Mouse (Mus musculus): ENCODE measurements around the gene Olfr1362. TPM values are rescaled to one million over a fixed set of nuclear protein-coding genes. Genes with fewer than 3 reads are reported as not detected.

Gene Olfr1362
- polyA plus RNA-seq (2012; rRNA removed) = not detected in 2 replicates

GRCm38 (mm10) chr13:21613922-21614321 lies at the start of gene Olfr1362:
Olfr1362 (minus strand) TSS chr13:21614022.

GRCm38 (mm10) chr13:21663286-21663685 lies 49.5 kb upstream of the Olfr1362 start, which contains the start of gene Olfr1361:
Olfr1361 (minus strand) TSS chr13:21663386.

GRCm38 (mm10) chr13:21642418-21642817 lies 28.6 kb upstream of the Olfr1362 start, which contains the start of gene Olfr11:
Olfr11 (minus strand) TSS chr13:21642518.

GRCm38 (mm10) chr13:21581659-21582058 lies 32.2 kb downstream of the Olfr1362 start, which contains the start of gene Olfr1364:
Olfr1364 (minus strand) TSS chr13:21581759.

Other genes starting within 250 kb of the Olfr1362 start
- 29.4 and 29.5 TPM in 2 replicates for gene Zkscan3, start 211.3 kb downstream of the Olfr1362 start, polyA plus RNA-seq (2012; rRNA removed)
- gene Pgbd1, start 173.0 kb downstream of the Olfr1362 start, polyA plus RNA-seq (2012; rRNA removed) = 0.76 and 0.79 TPM in 2 replicates
- gene Zscan26, start 160.3 kb downstream of the Olfr1362 start, polyA plus RNA-seq (2012; rRNA removed) = 22.7 and 24.7 TPM in 2 replicates
- 0.24 and 0.43 TPM in 2 replicates for gene Nkapl, start 145.5 kb downstream of the Olfr1362 start, polyA plus RNA-seq (2012; rRNA removed)
- 0.22 and 0.26 TPM in 2 replicates for gene Zkscan4, start 135.1 kb downstream of the Olfr1362 start, polyA plus RNA-seq (2012; rRNA removed)
- not detected in 2 replicates for gene Gm10065, start 134.6 kb downstream of the Olfr1362 start, polyA plus RNA-seq (2012; rRNA removed)
- 0.34 and 0.50 TPM in 2 replicates for gene AK157302, start 118.8 kb downstream of the Olfr1362 start, polyA plus RNA-seq (2012; rRNA removed)
- 5.1 and 11.2 TPM in 2 replicates for gene Gm11273, start 112.6 kb downstream of the Olfr1362 start, polyA plus RNA-seq (2012; rRNA removed)
- gene Zkscan8, start 82.9 kb downstream of the Olfr1362 start, polyA plus RNA-seq (2012; rRNA removed) = 2.0 and 2.3 TPM in 2 replicates
- gene Olfr1366, start 71.2 kb downstream of the Olfr1362 start, polyA plus RNA-seq (2012; rRNA removed) = not detected in 2 replicates
- not detected in 2 replicates for gene Olfr1535, start 54.1 kb downstream of the Olfr1362 start, polyA plus RNA-seq (2012; rRNA removed)
- gene Olfr1364, start 32.3 kb downstream of the Olfr1362 start, polyA plus RNA-seq (2012; rRNA removed) = not detected in 2 replicates
- not detected in 2 replicates for gene Olfr11, start 28.5 kb upstream of the Olfr1362 start, polyA plus RNA-seq (2012; rRNA removed)
- not detected in 2 replicates for gene Olfr1361, start 49.4 kb upstream of the Olfr1362 start, polyA plus RNA-seq (2012; rRNA removed)
- not detected in 2 replicates for gene Olfr1360, start 63.4 kb upstream of the Olfr1362 start, polyA plus RNA-seq (2012; rRNA removed)
- not detected in 2 replicates for gene Olfr1359, start 84.1 kb upstream of the Olfr1362 start, polyA plus RNA-seq (2012; rRNA removed)
- 5.9 and 7.6 TPM in 2 replicates for gene Hist1h2bl, start 102.1 kb upstream of the Olfr1362 start, polyA plus RNA-seq (2012; rRNA removed)
- 1.9 and 2.8 TPM in 2 replicates for gene Hist1h2ai, start 102.4 kb upstream of the Olfr1362 start, polyA plus RNA-seq (2012; rRNA removed)
- 11.5 and 11.6 TPM in 2 replicates for gene Hist1h3h, start 103.6 kb upstream of the Olfr1362 start, polyA plus RNA-seq (2012; rRNA removed)
- gene Hist1h2bm, start 108.0 kb upstream of the Olfr1362 start, polyA plus RNA-seq (2012; rRNA removed) = 4.9 and 7.3 TPM in 2 replicates
- gene Hist1h4j, start 121.0 kb upstream of the Olfr1362 start, polyA plus RNA-seq (2012; rRNA removed) = 9.1 and 9.2 TPM in 2 replicates
- 14.1 and 22.0 TPM in 2 replicates for gene Hist1h4k, start 136.5 kb upstream of the Olfr1362 start, polyA plus RNA-seq (2012; rRNA removed)
- 17.2 and 18.2 TPM in 2 replicates for gene Hist1h2ak, start 139.8 kb upstream of the Olfr1362 start, polyA plus RNA-seq (2012; rRNA removed)
- 10.0 and 14.8 TPM in 2 replicates for gene Hist1h2bn, start 140.1 kb upstream of the Olfr1362 start, polyA plus RNA-seq (2012; rRNA removed)
- gene Hist1h1b, start 166.6 kb upstream of the Olfr1362 start, polyA plus RNA-seq (2012; rRNA removed) = 3.8 and 4.1 TPM in 2 replicates
- gene Hist1h3i, start 169.3 kb upstream of the Olfr1362 start, polyA plus RNA-seq (2012; rRNA removed) = 13.4 and 17.5 TPM in 2 replicates
- gene Hist1h2an, start 173.2 kb upstream of the Olfr1362 start, polyA plus RNA-seq (2012; rRNA removed) = 3.5 and 4.0 TPM in 2 replicates
- gene Hist1h2bp, start 173.4 kb upstream of the Olfr1362 start, polyA plus RNA-seq (2012; rRNA removed) = 1.2 and 2.5 TPM in 2 replicates
- gene Hist1h2bq, start 196.2 kb upstream of the Olfr1362 start, polyA plus RNA-seq (2012; rRNA removed) = 3.5 and 6.3 TPM in 2 replicates
- not detected in 2 replicates for gene Hist1h2ao, start 196.4 kb upstream of the Olfr1362 start, polyA plus RNA-seq (2012; rRNA removed)
- gene Hist1h4m, start 197.7 kb upstream of the Olfr1362 start, polyA plus RNA-seq (2012; rRNA removed) = not detected in 2 replicates
- gene Hist1h4n, start 218.2 kb upstream of the Olfr1362 start, polyA plus RNA-seq (2012; rRNA removed) = 19.1 and 27.0 TPM in 2 replicates
- gene Hist1h2ap, start 219.5 kb upstream of the Olfr1362 start, polyA plus RNA-seq (2012; rRNA removed) = 35.2 and 36.1 TPM in 2 replicates
- gene Hist1h2br, start 219.7 kb upstream of the Olfr1362 start, polyA plus RNA-seq (2012; rRNA removed) = 2.2 and 6.7 TPM in 2 replicates